Mouse (Mus musculus): ENCODE data around the gene Cdh3.

Gene Cdh3

DNA sequence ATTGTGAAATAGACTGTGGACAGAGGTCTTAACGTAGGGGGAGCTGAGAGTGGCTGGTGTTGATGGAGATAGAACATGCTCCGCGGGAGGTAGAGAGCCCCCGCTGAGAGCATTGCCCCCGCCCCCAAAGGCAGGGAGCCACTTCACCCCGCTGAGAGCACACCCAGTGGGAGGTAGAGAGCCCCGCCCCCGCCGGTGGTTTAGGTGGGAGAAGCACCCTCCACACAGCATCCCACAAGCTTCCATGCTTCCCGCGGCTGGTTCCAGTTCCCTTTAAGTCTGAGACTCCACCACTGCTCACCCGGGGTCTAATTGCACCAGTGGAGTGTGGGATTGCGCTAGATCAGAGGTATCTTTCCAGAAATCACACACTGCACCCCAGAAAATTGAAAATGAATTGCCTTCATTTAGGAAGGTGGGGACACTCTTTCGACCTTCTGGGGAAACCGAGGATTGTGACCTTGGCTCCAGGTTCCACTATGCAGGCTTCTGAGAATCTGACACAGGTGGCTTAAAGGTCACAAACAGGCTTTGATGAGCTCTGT lies 96.0 kb downstream of the Cdh3 start:
- DNase-seq (ENCODE audit: low spot score in 2 of 2): no peak

Measured in urinary bladder, postnatal 36 days (tissue).